Mouse (Mus musculus) limb, embryonic 14.5 days (tissue): ENCODE measurements around the gene Mpzl3. TPM values are rescaled to one million over a fixed set of nuclear protein-coding genes. Genes with fewer than 3 reads are reported as not detected.

ENCODE experiments used
- ATAC-seq: fragments of 200-750 bp; cut with Nextera tagmentation; 2 replicates; pipeline ENCODE4 v1.8.0; 2017; ENCODE audit warnings: low read depth, moderate number of reproducible peaks, moderate TSS enrichment; ENCODE audit not compliant: low FRiP score
- DNase-seq: peaks from one replicate; pipeline ENCODE4 v3.0.0-alpha.2; 2015; ENCODE audit warnings: low spot score
- H3K27ac ChIP-seq: fragments of 300-500 bp; sonication (generic); replicated peaks from 2 replicates; pipeline ENCODE4 v1.5.1; 2014; ENCODE audit warnings: low read depth, mild to moderate bottlenecking, low read length, moderate library complexity, mixed read lengths
- H3K27me3 ChIP-seq: fragments of 300-500 bp; sonication (generic); 2 replicates; pipeline ENCODE4 v1.6.1; 2014; ENCODE audit warnings: low read length, mixed read lengths; ENCODE audit not compliant: control insufficient read depth, insufficient read depth
- H3K36me3 ChIP-seq: fragments of 300-500 bp; sonication (generic); 2 replicates; pipeline ENCODE4 v1.6.1; 2014; ENCODE audit warnings: mild to moderate bottlenecking, low read length, moderate library complexity, mixed read lengths; ENCODE audit not compliant: control insufficient read depth, insufficient read depth
- H3K4me1 ChIP-seq: fragments of 300-500 bp; sonication (generic); 2 replicates; pipeline ENCODE4 v1.6.1; 2014; ENCODE audit warnings: antibody characterized with exemption, low read length, mixed read lengths; ENCODE audit not compliant: control insufficient read depth, insufficient read depth
- H3K4me2 ChIP-seq: fragments of 300-500 bp; sonication (generic); replicated peaks from 2 replicates; pipeline ENCODE4 v1.6.1; 2014; ENCODE audit warnings: low read depth, mild to moderate bottlenecking, low read length, moderate library complexity; ENCODE audit not compliant: severe bottlenecking
- H3K4me3 ChIP-seq: fragments of 300-500 bp; sonication (generic); replicated peaks from 2 replicates; pipeline ENCODE4 v1.5.1; 2014; ENCODE audit warnings: low read length
- H3K9ac ChIP-seq: fragments of 300-500 bp; sonication (generic); 2 replicates; pipeline ENCODE4 v1.6.1; 2014; ENCODE audit warnings: mild to moderate bottlenecking, low read depth, low read length, moderate library complexity; ENCODE audit not compliant: severe bottlenecking
- H3K9me3 ChIP-seq: fragments of 300-500 bp; sonication (generic); 2 replicates; pipeline ENCODE4 v1.6.1; 2016; ENCODE audit warnings: low read length; ENCODE audit not compliant: control insufficient read depth
- POLR2A ChIP-seq: fragments of 200-500 bp; IDR thresholded peaks from 2 replicates; pipeline ENCODE4 v1.8.0; 2012; ENCODE audit warnings: inconsistent platforms, mild to moderate bottlenecking, moderate library complexity, borderline replicate concordance; ENCODE audit not compliant: insufficient read depth, insufficient read length; ENCODE audit errors: extremely low read depth
- WGBS: fragments of 180-500 bp; shearing (Covaris S2); extraction: QIAGEN DNeasy Blood & Tissue Kit; methylation state at CpG from one replicate; pipeline ENCODE4 v1.1.7; 2014; 5-methylcytosine and 5-hydroxymethylcytosine counted together
- polyA plus RNA-seq, 2 experiments: library from polyadenylated mRNA; depleted of rRNA in 1 of 2; stranded (reverse) in 1 of 2; unstranded in 1 of 2; fragments of >200 nt; fragmentation: Nextera tagmentation in 1 of 2; extraction: Ambion mirVana in 1 of 2; gene quantifications; 2 replicates each; pipeline versions ENCODE4 v1.2.1 to v1.2.3; 2012 to 2014

The Mpzl3 gene
- polyA plus RNA-seq, 2 experiments, result 2.1 to 4.7 TPM

DNA sequence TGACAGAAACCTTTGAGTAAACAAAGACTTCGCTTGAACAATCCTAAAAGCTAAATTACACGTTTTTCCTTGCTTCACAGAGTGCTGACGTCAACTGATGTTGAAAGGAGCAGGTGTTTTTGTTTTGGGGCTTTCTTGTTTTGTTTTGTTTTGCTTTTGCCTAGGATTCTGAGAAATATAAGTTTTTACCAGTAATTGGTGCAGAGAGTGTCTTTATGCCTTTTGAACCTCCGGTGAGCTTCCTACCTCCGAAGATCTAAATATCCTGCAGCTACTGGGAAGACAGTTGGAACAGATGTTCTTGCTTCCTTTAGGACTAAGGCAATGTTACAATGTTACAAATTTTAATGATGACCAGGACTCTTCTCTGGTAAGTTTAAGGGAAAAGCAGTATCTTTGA, 15.5 kb upstream of the Mpzl3 start, which contains the start of gene Mpzl2:
Gene Mpzl2 (plus strand): TSS at position 301 of the 400 bp plus-strand sequence.
- no peaks in the 10 kb centered on the region for H3K36me3 ChIP-seq
- WGBS, result 58% methylated on average over 5 of the region's 5 CpGs
- no peak for TF ChIP-seq POLR2A
- peaks cover 19% of the 10 kb centered on the region for H3K4me1 ChIP-seq
- H3K27me3 ChIP-seq, result 0 out of 2 replicates have a peak, but pooled peaks cover 3% of the 10 kb centered on the region
- peak within 1 kb of the TSS; percentile 35 for H3K4me2 ChIP-seq
- DNase-seq (no peak), ATAC-seq (no peak)
- H3K27ac ChIP-seq, result no peak within 1 kb of the TSS
- H3K9ac ChIP-seq, result no peak within 1 kb of the TSS
- H3K9me3 ChIP-seq, result no peaks in the 10 kb centered on the region
- no peak within 1 kb of the TSS for H3K4me3 ChIP-seq

DNA sequence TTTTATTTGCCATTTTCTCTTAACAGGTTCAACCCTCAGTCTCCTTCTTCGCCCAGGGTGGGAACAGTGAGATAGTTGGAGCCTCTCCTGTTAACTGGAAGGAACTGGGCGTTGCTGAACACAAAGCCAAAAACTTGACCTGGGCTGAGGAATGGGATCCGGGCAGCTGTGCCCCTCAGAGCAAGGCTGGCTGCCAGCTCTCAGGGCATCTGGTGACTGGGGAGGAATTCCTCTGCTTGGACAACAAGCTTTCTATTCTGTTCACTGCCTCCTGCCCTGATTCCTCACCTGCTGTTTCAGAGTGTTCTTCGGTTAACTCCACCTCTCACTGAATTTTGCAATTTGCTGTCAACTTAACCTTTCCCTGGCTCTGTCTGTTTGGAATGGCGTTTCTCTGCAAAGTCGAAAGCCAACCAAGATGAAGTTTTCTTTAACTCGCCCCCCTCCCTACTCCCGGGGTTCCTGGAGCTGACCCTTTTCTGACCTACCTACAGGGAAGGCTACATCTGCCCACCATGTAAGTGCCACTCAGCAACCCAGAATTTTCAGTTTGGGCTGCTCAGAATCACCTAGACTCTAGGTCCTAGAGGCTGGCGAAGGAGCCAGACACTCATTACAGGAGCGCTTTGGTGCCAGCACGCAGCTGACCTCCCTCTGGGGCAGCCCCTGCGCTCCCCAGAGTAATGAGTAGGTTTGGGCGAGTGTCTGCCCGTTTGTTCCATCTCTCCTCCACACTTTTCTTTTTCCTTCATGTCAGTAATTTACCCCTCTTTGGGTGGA, 14.7 kb upstream of the Mpzl3 start:
- H3K4me2 ChIP-seq, result peak overlapping the region; percentile 35
- H3K4me1 ChIP-seq, result peaks cover 19% of the 10 kb centered on the region
- ATAC-seq (no peak), DNase-seq (no peak)
- no peak for TF ChIP-seq POLR2A
- H3K27me3 ChIP-seq, result 0 out of 2 replicates have a peak, but pooled peaks cover 3% of the 10 kb centered on the region
- H3K9ac ChIP-seq, result no peak overlapping the region
- H3K27ac ChIP-seq, result no peak overlapping the region
- no peaks in the 10 kb centered on the region for H3K36me3 ChIP-seq
- no peaks in the 10 kb centered on the region for H3K9me3 ChIP-seq
- H3K4me3 ChIP-seq, result no peak overlapping the region
- 13% methylated on average over 14 of the region's 14 CpGs for WGBS

DNA sequence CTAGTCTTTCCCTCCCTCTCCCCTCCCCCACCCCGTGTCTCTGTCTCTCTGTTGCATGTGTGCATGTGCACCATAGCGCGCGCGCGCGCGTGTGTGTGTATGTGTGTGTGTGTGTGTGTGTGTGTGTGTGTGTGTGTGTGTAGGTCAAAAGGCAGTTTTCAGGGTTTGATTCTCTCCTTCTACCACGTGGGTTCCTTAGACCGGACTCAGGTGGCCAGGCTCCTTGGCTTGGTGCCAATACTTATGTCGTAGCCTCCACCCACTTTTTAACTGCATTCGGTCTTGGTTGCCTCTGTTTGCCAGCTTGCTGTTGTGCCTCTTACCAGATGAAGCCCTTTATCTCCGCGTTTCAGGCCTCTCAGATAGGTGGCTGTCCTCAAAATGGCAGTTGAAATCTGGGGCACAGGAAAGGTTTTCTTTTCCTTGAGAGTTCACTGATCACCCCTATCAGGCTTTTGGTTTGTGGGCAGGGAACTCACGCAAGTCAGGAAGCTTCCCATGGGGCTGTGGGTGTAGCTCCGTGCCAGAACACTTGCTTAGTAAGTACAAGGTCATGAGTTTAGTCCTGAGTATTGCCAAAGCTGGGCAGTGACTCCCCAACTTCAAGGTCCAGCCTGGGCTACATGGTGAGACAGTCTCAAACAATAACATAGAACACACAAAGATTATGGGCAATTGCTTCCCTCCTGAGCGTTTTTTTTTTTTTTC, 13.7 kb upstream of the Mpzl3 start:
- no peak overlapping the region for H3K27ac ChIP-seq
- peak overlapping the region; percentile 35 for H3K4me2 ChIP-seq
- H3K4me3 ChIP-seq, result no peak overlapping the region
- WGBS, result 39% methylated on average over 16 of the region's 17 CpGs
- ATAC-seq, result no peak
- H3K9me3 ChIP-seq, result no peaks in the 10 kb centered on the region
- no peak for TF ChIP-seq POLR2A
- 0 out of 2 replicates have a peak, but pooled peaks cover 3% of the 10 kb centered on the region for H3K27me3 ChIP-seq
- DNase-seq, result no peak
- H3K4me1 ChIP-seq, result peaks cover 19% of the 10 kb centered on the region
- H3K9ac ChIP-seq, result no peak overlapping the region
- no peaks in the 10 kb centered on the region for H3K36me3 ChIP-seq

DNA sequence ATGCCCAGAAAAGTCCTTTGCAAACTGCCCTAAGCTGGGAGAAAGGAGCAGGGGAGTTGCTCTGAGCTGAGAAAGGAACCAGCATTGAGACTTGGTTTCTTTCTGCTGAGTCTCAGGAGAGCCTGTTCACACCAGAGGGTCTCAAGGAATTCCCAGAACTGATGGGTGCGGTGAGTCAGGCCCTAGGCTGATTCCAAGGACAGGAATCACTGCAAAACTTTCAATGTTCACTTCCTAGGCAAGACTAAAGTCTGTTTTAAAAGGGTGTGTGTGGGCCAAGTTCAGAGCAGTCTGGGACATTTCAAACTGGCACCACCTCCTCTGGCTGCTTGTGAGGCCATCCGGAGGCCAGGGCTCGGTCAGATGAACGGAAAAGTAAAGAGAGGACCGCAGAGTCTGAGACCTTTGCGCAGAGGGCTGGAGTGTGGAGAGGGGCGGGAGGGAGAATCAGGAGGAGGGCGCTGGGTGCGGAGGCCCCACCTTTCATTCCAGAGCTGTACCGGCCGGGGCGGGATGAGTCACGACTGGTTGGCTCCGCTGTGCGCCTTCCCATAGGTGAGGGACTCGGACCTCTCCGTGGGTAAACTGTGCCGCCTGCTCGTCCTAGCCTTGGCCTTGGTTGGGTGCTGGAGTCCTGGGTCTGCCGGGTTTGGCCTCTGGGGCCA, 12.8 kb upstream of the Mpzl3 start:
- no peak for TF ChIP-seq POLR2A
- Histone ChIP-seq H3K4me2 (peak overlapping the region; percentile 66), H3K36me3 (no peaks in the 10 kb centered on the region), H3K9ac (peak overlapping the region; percentile 55), H3K9me3 (no peaks in the 10 kb centered on the region), H3K27me3 (0 out of 2 replicates have a peak, but pooled peaks cover 3% of the 10 kb centered on the region), H3K4me1 (peaks cover 19% of the 10 kb centered on the region), H3K4me3 (peak overlapping the region; percentile 43), H3K27ac (peak overlapping the region; percentile 65; the same call in 1 of the 2 replicates)
- DNase-seq, result peak; percentile 48
- peak; percentile 73 for ATAC-seq
- 4% methylated on average over 19 of the region's 20 CpGs for WGBS

DNA sequence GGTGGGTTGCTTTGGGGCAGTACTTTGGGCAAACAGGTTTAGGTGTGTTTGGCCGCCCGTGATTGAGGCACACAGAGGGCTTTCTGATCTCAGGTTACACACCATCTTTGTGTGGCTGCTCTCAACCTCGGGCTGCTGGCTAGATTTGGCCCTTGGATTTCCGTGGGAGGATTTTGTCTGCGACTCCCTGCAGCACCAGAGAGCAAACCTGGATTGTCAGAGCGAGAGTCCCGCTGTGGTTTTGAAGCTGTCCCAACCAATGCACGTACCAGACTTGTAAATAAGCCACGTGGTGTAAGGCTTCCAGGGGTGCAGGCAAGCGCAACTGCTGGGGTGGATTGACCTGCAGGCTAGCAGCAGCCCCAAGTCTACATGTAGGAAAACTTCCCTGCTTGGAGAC, 12.0 kb upstream of the Mpzl3 start:
- H3K9ac ChIP-seq, result peak overlapping the region; percentile 55
- H3K4me3 ChIP-seq, result peak overlapping the region; percentile 43
- H3K4me2 ChIP-seq, result peak overlapping the region; percentile 66
- H3K36me3 ChIP-seq, result no peaks in the 10 kb centered on the region
- H3K4me1 ChIP-seq, result peaks cover 19% of the 10 kb centered on the region
- peak overlapping the region; percentile 65; the same call in 1 of the 2 replicates for H3K27ac ChIP-seq
- H3K9me3 ChIP-seq, result no peaks in the 10 kb centered on the region
- no peak for TF ChIP-seq POLR2A
- peak; percentile 50; the same call in 1 of the 2 replicates for ATAC-seq
- 1% methylated on average over 10 of the region's 10 CpGs for WGBS
- 0 out of 2 replicates have a peak, but pooled peaks cover 3% of the 10 kb centered on the region for H3K27me3 ChIP-seq
- DNase-seq, result no peak
